Mouse (Mus musculus): ENCODE results near the gene Gm4846. TPM values are rescaled to one million over a fixed set of nuclear protein-coding genes. Genes with fewer than 3 reads are reported as not detected.

Gene Gm4846
- polyA plus RNA-seq (2015; fragmentation: Nextera tagmentation; extraction: Ambion mirVana) = not detected in 2 replicates

GRCm38 (mm10) chr1:166497488-166497887 is at the start of gene Gm4846:
Gene Gm4846, minus strand, starts transcription at chr1:166497588.

Other genes starting within 250 kb of the Gm4846 start
- 0.40 and 0.48 TPM in 2 replicates for gene Ildr2, start 243.4 kb downstream of the Gm4846 start, polyA plus RNA-seq (2015; fragmentation: Nextera tagmentation; extraction: Ambion mirVana)
- gene Tada1, start 118.5 kb downstream of the Gm4846 start, polyA plus RNA-seq (2015; fragmentation: Nextera tagmentation; extraction: Ambion mirVana) = 17.9 and 21.9 TPM in 2 replicates
- 2.7 and 3.6 TPM in 2 replicates for gene Pogk, start 87.7 kb downstream of the Gm4846 start, polyA plus RNA-seq (2015; fragmentation: Nextera tagmentation; extraction: Ambion mirVana)
- not detected in 2 replicates for gene Gm4847, start 150.1 kb upstream of the Gm4846 start, polyA plus RNA-seq (2015; fragmentation: Nextera tagmentation; extraction: Ambion mirVana)
- gene Fmo9, start 184.3 kb upstream of the Gm4846 start, polyA plus RNA-seq (2015; fragmentation: Nextera tagmentation; extraction: Ambion mirVana) = not detected in 2 replicates

Measured in skeletal muscle tissue, postnatal 0 days (tissue).